Mouse (Mus musculus) bone marrow macrophage, adult 2 months (primary cell): Measurements from ENCODE around the gene Brd4.

Experiments used
- CTCF ChIP-seq: IDR thresholded peaks from 2 replicates; pipeline ENCODE4 v1.5.1; 2012; ENCODE audit warnings: low read depth, mild to moderate bottlenecking, low read length, moderate library complexity
- POLR2A ChIP-seq: IDR thresholded peaks from 2 replicates; pipeline ENCODE4 v1.6.1; 2012; ENCODE audit warnings: mild to moderate bottlenecking, low read depth, low read length, borderline replicate concordance

- no peak for TF ChIP-seq CTCF
- no peak for TF ChIP-seq POLR2A
Observed at GRCm38 (mm10) chr17:32209144-32209543, 75.4 kb downstream of the Brd4 start.
